Mouse (Mus musculus) fat pad, adult 2 months (tissue): ENCODE results near the gene Ube2k.

ENCODE experiments used
- DNase-seq: peaks from one replicate; pipeline ENCODE4 v3.0.0-alpha.2; 2011; ENCODE audit warnings: low read depth, low spot score; ENCODE audit errors: extremely low read depth

Gene Ube2k

DNA sequence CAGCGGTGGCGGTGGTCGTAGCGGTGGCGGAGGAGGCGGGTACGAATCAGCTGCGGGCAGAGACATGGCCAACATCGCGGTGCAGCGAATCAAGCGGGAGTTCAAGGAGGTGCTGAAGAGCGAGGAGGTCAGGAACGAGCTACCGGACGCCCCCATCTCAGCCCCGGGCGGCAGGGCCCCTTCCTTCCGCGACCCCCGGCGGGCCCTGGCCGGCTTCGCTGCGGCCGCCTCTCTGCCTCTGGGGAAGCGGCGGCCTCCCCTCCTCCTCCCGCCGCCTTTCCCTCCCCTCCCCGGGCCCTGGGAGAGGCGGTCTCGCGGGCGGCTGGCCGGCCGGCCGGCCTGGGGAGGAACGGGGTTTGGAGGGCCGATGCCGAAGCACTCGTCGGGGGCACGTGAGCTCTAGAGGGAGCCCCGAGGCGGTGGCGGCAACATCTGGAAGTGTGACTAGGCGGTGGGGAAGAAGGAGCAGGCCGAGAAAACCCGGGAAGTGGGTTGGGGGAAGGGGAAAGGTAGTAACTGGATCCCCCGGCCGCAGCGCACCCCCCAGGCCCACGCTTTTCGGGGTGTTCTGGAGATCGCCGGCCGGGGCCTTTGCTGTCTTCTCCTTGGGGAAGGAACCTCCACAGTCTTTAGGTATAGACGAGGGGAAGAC, 513 bp downstream of the Ube2k start:
- no peak for DNase-seq

DNA sequence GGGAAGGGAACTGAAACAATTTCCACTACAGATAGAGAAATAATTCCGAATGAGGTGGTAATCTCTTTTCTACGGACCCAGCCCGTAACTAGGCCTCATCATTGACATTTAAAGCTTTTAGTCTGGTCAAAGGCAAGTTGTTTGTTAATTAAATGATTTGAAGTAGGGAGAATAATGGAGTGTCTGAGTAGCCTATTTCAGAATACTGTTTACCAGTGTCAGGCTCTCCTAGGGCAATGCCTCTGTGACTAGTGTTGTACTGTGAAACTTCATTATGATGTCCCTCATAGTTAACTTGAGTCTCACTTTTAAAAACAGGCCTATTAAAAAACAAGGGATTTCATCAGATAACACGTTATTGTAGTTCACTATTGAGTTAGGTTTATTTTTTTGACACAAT, 1.1 kb downstream of the Ube2k start:
- no peak for DNase-seq

DNA sequence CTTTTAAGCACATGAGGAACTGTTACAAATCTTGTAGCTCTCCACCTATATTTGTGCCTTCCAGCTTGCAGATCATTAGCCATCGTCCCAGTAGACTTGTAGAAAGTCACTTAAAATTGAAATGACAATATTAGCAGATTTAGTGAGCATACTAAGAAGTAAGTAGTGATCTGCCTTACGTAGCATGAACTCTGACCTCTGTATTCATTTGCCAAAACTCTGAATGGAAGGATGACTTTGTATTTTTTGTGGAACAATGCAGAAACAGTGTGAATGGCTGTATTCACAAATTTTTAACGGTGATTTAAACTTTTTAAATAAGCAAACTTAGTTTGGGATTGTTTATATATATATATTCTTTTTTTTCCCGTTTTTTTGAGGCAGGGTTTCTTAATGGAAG, 1.8 kb downstream of the Ube2k start:
- no peak for DNase-seq

DNA sequence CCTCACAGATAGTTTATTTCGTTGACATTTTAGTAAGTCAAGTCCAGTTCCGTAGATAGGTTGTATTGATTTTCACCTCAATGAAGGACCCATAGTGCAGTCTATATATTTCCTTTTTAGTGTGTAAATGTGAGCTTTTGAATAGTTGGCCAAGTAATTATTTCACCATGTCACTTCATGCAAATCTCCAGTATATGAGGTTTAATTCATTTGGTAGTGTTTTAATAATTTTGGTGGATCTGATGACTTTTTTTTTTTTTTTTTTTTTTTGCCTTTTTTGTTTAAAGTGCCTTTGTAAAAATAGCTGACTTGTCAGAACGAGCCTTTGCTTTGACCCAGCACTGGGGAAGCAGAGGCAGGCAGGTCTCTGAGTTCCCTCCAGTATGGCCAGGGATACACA, 2.8 kb downstream of the Ube2k start:
- DNase-seq = no peak

DNA sequence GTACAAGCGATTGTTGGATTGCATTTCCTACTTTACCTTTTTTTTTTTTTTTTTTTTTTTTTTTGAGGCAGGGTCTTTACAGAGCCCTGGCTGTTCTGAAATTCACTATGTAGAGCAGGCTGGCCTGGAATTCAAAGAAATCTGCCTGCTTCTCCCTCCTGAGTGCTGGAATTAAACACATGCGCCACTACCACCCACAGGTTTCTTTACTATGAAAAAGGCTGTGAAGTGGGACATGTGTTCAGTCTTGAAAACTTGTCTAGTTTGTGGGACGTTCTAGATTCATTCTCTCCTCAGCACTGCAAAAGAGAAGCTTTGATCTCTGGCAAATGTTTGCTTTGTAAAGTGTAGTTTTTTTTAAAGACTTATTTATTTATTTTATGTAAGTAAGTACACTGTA, 4.9 kb downstream of the Ube2k start:
- DNase-seq = no peak

DNA sequence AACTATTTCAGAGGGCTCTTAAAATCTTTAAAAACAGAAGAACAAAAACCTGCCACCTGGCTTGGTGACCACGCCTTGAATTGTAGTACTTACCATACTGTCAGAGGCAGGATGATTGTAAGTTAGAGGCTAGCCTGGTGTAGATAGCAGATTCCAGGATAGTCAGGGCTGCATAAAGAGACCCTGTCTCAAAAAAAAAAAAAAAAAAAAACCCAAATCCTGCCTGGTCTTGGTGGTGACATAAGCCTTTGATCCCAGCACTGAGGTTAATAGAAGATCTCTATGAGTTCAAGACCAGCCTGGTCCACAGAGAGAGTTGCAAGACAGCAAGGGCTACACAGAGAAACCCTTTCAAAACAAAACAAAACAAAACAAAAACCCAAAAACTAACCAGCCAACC, 6.5 kb downstream of the Ube2k start:
- no peak for DNase-seq

DNA sequence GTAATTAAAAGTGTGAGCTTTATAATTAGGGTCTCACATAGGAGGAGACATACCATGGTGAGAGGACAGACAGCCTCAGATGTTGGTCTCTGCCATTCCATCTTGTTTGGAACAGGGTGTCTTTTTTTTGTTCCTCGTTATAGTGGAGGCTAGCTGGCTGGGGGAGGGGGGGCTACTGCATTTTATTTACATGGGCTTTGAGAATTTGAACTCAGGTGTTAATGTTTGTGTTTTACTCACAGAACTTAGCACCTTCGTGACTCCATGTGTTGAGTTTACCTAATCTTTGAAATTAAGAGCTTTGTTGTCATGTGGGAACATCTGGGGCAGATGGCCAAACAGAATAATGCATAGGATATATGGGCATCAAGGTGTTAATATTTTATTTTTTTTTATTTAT, 7.6 kb downstream of the Ube2k start:
- DNase-seq = no peak

DNA sequence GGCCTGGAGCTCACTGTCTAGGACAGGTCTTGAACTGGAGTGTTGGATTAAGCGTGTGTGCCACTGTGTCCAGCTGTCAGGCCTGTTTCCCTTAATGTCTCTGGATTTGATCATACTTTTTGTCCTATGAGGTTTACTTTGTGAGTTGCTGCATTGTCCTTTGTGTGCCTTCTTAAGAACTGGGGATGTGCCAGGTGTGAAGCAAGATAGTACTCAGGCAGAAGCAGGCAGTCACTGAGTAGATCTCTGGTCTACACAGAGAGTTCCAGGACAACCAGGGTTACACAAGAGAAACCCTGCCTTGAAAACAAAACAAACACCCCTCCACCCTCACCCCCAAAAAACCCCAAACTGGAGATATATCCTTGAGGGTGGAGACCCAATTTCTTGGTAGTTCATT, 12.6 kb downstream of the Ube2k start:
- DNase-seq = peak; percentile 79

DNA sequence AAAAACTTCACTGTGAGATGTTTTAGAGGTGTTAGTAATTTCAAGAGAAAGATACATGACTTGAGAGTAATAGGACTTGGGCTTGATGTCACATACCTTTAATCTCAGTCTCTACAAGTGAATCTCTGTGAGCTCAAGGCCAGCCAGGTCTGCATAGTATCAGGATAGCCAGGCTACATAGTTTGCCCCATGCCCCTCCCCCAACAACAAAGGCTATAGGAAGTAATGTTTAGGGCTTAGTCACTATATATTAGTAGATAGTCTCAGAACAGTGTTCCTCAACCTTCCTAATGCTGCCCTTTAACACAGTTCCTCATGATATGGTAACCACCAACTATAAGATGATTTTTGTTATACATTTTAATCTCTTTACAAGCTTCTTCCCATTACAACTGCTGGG, 20.1 kb downstream of the Ube2k start:
- DNase-seq = no peak

DNA sequence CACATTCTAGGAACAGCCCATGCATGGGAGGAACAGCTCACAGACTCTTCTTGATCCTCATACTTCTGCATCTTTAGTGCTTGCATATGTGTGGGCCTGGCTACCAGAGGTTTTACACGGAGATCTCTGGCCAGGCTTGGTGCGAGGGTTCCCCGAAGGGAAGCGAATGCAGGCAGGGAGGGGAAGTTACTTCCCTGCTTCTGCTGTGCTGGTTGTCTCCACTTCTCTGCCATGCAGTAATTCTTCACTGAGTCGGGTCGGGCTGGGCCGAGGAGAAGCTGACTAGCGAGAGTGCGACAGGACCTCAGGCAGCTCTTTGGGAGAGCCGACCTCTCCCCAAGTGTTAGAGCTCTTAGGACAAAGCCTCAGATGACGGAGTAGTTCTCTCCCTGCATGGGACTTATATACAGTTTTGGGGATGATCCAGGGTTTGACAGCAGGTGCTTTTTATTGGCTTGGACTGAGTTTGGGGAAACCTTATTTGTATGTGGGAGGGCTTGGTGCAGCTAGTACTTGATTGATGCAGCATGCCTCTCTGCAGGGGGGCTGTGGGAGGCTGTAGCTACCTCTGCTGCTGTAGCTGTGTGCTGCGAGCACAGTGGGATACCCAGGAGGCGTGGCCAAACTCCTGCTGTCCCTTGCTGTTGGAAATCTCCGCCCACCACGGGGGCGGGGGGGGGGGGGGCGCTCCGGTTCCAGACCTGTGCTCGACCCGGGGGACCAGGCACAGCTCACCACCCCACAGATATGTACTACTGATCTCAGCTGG, 24.3 kb downstream of the Ube2k start:
- DNase-seq = no peak

DNA sequence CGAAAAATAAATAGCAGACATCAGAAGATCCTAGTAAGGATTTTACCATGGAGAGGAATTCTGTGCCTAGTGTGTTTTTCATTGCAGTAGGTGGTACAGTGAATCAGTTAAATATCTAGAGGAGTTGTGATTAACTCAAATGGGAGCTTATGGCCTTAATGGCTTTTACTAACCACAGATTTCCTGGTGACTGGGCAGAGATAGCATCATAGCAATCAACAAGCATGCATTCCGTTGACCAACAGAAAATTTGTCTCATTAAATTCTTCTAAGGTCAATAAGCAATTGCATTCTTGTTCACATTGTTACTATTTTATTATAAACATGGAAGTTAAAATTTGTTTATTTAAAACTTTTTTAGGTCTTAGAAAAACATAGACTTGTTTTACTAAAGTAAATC, 28.5 kb downstream of the Ube2k start:
- DNase-seq = no peak

DNA sequence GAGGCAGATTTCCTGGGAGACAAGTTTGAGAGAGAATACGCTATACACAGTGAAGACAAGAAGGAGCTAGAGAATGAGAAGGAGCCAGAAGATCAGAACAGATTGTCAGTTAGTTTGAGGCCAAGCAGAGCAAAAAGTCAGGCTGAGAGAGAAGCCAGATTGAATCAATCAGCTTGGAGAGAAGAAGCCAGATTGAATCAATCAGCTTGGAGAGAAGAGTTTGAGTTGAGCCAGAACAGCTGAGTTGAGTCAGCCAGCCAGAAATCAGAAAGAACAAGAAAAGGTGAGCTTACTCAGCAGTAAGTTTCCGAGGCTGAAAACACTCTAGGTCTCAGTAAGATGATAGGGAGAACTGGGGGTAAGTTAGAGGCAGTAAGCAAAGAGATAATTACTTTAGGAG, 37.8 kb downstream of the Ube2k start:
- no peak for DNase-seq

DNA sequence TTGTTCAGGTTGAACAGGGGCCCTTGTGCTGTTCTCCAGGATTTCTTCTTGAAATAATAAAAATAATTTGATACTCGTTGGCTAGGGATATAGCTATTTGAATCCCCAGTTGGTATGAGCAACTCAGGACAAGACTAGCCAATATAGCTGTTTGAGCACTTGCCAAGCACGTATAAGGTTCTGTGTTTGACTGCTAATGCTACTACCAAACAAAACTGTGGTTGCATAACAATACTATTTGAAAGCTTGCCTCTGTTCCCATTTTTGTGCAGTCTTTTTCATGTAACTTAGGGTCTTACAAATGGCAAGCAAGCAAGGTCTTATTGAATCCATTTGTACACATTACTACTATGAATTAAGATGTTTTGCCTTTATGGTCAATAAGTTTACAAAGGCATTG, 38.9 kb downstream of the Ube2k start:
- no peak for DNase-seq

DNA sequence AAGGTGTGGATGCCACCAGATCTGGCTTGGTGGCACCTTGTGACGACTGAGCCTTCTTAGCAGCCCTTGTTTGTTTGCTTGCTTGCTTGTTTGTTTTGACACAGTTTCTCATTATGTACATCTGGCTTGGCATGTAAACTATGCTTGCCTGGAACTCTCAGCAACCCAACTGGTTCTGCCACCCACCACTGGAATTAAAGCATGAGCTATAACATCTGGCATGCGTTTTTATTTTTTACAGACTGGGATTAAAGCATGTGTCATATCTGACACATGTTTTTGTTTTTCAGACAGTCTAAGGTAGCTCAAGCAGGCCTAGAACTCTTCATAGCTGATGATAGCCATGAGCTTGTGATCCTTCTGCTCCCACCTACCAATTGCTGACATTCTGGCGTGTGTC, 41.5 kb downstream of the Ube2k start:
- peak; percentile 23 for DNase-seq

DNA sequence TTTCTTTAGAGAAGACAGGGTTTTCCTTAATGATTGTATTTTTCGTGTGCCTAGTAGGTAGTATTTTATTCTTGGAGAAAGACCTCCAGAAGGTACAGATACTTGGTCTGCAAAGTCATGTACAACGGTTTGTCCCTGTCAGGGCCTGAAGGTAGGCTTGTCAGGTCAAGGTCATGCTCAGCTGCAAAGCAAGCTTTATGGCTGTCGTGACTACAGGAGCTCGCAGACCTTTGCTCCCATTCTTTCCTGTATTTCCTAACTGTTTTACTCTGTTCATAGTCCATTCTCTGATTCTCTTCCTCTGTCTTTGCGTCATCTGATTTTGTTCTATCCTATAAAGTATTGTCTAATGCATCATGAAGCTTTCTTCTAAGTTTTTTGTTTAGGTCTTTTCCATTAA, 49.3 kb downstream of the Ube2k start:
- no peak for DNase-seq

DNA sequence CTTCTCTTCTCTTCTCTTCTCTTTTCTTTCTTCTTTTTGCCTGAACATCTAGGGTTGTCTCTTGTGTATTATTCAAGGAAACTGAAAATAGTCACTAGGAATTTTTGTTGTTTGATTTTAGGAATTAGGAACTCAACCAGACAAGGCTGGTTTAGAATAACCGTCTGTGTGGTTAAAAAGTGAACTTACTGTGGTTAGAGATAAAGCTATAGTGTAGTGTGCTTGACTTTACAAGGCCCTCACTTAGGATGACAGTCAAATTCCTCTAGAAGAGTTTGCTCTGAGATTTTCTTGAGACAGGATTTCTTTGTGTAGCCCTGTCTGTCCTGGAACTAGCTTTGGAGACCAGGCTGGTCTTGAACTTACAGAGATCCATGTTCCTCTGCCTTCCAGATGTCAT, 53.2 kb downstream of the Ube2k start:
- DNase-seq = no peak

DNA sequence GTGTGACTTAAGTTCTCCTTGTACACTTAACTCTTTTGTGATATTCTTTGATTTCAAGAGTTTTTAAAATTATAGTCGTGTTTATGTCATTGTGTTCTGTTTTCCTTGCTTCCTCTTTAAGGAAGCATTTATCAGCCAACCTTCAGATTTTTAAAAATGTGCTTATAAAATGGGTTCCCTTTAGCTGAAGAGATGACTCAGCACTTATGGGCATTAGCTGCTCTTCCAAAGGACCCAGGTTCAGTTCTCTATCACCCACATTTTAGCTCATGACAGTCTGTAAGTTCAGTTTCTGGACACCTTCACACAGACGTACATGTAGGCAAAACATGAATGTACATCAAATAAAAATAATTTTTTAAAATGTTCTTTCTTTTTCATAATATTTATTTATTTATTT, 55.4 kb downstream of the Ube2k start:
- DNase-seq = no peak

DNA sequence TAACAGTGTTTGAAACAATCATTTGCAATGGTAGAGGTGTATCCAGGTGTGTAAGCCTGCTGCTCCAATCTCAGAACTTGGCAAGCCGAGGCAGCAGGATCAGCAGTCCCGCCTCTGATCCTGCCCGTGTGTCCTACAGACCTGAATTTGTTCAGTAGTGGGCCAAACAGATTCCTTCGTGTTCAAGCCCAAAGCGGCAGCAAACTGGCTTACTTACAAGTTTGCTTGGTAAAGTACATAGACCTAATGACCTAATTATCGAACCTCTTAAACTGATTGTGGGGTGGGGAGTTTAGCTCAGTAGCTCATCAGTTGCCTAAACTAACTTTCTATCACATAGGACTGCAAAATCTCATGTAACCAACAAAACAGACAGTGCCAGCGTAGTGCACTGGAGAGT, 62.6 kb downstream of the Ube2k start:
- no peak for DNase-seq

DNA sequence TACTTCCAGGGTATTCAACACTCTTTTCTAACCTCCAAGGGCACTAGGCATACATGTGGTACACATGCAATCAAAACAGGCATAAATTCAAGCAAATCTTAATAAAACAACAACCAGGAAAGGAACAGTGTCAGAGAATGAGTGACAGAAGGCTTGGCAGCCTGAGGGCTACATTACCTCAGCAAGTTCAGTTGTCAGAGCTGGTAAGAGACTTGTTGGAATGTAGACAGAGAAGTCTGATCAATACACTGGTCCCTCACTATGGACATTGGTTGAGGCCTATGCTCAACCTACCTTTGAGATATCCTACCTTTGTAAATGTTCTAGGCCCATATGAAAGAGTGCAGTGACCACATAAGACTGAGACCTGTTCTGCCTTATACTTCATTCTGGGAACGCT, 69.8 kb downstream of the Ube2k start:
- no peak for DNase-seq

DNA sequence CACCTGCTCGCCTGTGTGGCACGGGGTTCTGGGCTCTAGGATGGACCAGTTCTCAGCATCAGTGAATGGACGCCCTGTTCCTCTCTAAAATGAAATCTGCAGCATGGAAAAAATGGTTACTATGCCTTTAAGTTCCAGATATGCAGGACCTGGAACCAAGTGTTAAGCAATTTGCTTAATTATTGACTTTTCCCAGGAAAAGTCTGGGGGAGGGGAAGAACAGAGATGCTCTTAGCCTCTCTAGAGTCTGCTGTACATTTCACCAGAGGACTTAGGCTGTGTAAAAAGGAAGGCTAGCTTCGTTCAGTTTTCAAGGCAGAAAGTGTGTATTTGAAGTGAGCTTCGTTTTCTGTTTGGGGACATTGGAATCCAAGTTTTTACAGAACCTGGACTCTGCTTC, 72.7 kb downstream of the Ube2k start:
- DNase-seq = no peak

DNA sequence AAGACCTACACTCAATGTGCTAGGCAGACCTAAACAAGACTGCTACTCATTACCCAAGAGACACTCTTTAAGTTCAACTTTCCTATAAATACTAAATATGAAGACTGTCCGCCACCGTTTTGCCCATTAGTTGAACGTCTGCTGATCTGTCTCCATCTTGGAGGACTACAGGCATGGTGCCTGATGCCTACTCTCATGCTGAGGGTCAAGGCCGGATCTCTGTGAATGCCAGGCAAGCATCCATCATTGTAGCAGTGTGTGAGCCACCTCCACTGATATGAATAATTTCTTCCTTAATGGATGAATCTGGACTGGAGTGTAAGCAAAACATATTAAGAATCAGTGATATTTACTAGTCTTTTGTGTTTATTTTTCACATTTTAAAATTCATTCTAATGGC, 73.5 kb downstream of the Ube2k start:
- no peak for DNase-seq

DNA sequence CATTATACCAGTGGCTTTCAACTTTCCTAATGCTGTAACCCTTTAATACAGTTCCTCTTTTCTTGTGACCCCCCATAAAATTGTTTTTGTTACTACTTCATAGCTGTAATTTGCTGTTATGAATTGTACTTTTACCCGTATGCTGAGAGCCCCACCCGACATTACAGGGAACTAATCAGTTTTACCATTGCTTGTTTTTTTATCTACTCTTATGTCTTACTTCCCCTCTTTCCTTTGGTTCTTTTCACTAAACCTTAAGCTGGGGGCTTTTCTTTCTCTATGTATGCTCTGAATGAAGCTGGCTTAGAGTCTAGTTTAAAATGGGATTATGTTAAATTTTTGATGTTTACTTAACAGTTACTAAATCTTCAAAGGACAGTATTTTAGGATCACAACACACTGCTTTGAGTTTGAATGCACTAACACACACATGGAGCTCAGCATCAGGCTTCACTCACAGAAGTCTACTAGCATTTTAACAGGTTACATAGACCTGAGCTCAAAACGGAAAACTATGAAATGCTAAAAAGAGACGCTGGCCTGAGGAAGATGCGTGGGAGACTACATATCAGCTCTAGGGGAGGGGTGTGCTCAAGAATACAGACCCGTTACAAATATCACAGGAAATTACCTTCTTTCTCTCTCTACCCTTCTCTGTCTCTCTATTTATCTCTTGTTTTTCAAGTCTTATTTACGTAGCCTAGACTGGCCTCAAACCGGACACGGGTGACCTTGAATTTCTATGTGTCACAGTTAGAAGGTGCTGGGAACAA, 76.3 kb downstream of the Ube2k start:
- DNase-seq = no peak
